Mouse (Mus musculus): ENCODE results near the gene Crlf1. TPM values are rescaled to one million over a fixed set of nuclear protein-coding genes. Genes with fewer than 3 reads are reported as not detected.

The Crlf1 gene
- polyA plus RNA-seq, 1 experiment, result 3.4 TPM

- no peak for DNase-seq (ENCODE audit: low read depth in 1 of 2, low spot score in 2 of 2)
- Histone ChIP-seq H3K36me3 (ENCODE audit: control insufficient read depth, insufficient read depth, low read length) (no peaks in the 10 kb centered on the region), H3K27ac (ENCODE audit: insufficient read depth, low read length) (no peak overlapping the region), H3K4me1 (ENCODE audit: control insufficient read depth, insufficient read depth, insufficient read length) (no peaks in the 10 kb centered on the region), H3K4me3 (ENCODE audit: extremely low read depth, insufficient read depth, insufficient read length) (no peak overlapping the region), H3K27me3 (ENCODE audit: control insufficient read depth, insufficient read depth, low read length) (no peaks in the 10 kb centered on the region)
- TF ChIP-seq CTCF (IDR thresholded peaks at IDR 0.05; ENCODE audit: extremely low read depth, insufficient read depth, insufficient read length, insufficient replicate concordance) (no peak), POLR2A (IDR thresholded peaks at IDR 0.05; ENCODE audit: low read depth, low read length) (no peak)
- 78% methylated on average over 8 of the region's 8 CpGs for WGBS
Measured at GRCm38 (mm10) chr8:70462516-70462813, 30.5 kb upstream of the Crlf1 start.

GRCm38 (mm10) chr8:70463306-70463705, 29.7 kb upstream of the Crlf1 start:
- Histone ChIP-seq H3K4me3 (ENCODE audit: extremely low read depth, insufficient read depth, insufficient read length) (no peak overlapping the region), H3K4me1 (ENCODE audit: control insufficient read depth, insufficient read depth, insufficient read length) (no peaks in the 10 kb centered on the region), H3K27me3 (ENCODE audit: control insufficient read depth, insufficient read depth, low read length) (no peaks in the 10 kb centered on the region), H3K36me3 (ENCODE audit: control insufficient read depth, insufficient read depth, low read length) (no peaks in the 10 kb centered on the region), H3K27ac (ENCODE audit: insufficient read depth, low read length) (no peak overlapping the region)
- TF ChIP-seq CTCF (IDR thresholded peaks at IDR 0.05; ENCODE audit: extremely low read depth, insufficient read depth, insufficient read length, insufficient replicate concordance), result no peak
- TF ChIP-seq POLR2A (IDR thresholded peaks at IDR 0.05; ENCODE audit: low read depth, low read length), result no peak
- DNase-seq (ENCODE audit: low read depth in 1 of 2, low spot score in 2 of 2), result no peak
- 94% methylated on average over 4 of the region's 4 CpGs for WGBS

- Histone ChIP-seq H3K27me3 (ENCODE audit: control insufficient read depth, insufficient read depth, low read length) (no peaks in the 10 kb centered on the region), H3K27ac (ENCODE audit: insufficient read depth, low read length) (no peak overlapping the region), H3K36me3 (ENCODE audit: control insufficient read depth, insufficient read depth, low read length) (no peaks in the 10 kb centered on the region), H3K4me3 (ENCODE audit: extremely low read depth, insufficient read depth, insufficient read length) (no peak overlapping the region), H3K4me1 (ENCODE audit: control insufficient read depth, insufficient read depth, insufficient read length) (no peaks in the 10 kb centered on the region)
- 95% methylated on average over 6 of the region's 6 CpGs for WGBS
- no peak for TF ChIP-seq POLR2A (IDR thresholded peaks at IDR 0.05; ENCODE audit: low read depth, low read length)
- no peak for TF ChIP-seq CTCF (IDR thresholded peaks at IDR 0.05; ENCODE audit: extremely low read depth, insufficient read depth, insufficient read length, insufficient replicate concordance)
- no peak for DNase-seq (ENCODE audit: low read depth in 1 of 2, low spot score in 2 of 2)
Measured at GRCm38 (mm10) chr8:70464162-70464561, 28.8 kb upstream of the Crlf1 start.

- Histone ChIP-seq H3K4me3 (ENCODE audit: extremely low read depth, insufficient read depth, insufficient read length) (no peak overlapping the region), H3K27me3 (ENCODE audit: control insufficient read depth, insufficient read depth, low read length) (no peaks in the 10 kb centered on the region), H3K4me1 (ENCODE audit: control insufficient read depth, insufficient read depth, insufficient read length) (no peaks in the 10 kb centered on the region; the same call in 1 of the 2 replicates), H3K36me3 (ENCODE audit: control insufficient read depth, insufficient read depth, low read length) (no peaks in the 10 kb centered on the region), H3K27ac (ENCODE audit: insufficient read depth, low read length) (no peak overlapping the region)
- TF ChIP-seq CTCF (IDR thresholded peaks at IDR 0.05; ENCODE audit: extremely low read depth, insufficient read depth, insufficient read length, insufficient replicate concordance) (no peak), POLR2A (IDR thresholded peaks at IDR 0.05; ENCODE audit: low read depth, low read length) (no peak)
- DNase-seq (ENCODE audit: low read depth in 1 of 2, low spot score in 2 of 2), result no peak
- WGBS, result 92% methylated on average over 4 of the region's 4 CpGs
Measured at GRCm38 (mm10) chr8:70465701-70466100, 27.3 kb upstream of the Crlf1 start.

GRCm38 (mm10) chr8:70466305-70466704, 26.7 kb upstream of the Crlf1 start:
- TF ChIP-seq CTCF (IDR thresholded peaks at IDR 0.05; ENCODE audit: extremely low read depth, insufficient read depth, insufficient read length, insufficient replicate concordance), result no peak
- TF ChIP-seq POLR2A (IDR thresholded peaks at IDR 0.05; ENCODE audit: low read depth, low read length), result no peak
- Histone ChIP-seq H3K27me3 (ENCODE audit: control insufficient read depth, insufficient read depth, low read length) (no peaks in the 10 kb centered on the region), H3K4me3 (ENCODE audit: extremely low read depth, insufficient read depth, insufficient read length) (no peak overlapping the region), H3K27ac (ENCODE audit: insufficient read depth, low read length) (no peak overlapping the region), H3K4me1 (ENCODE audit: control insufficient read depth, insufficient read depth, insufficient read length) (no peaks in the 10 kb centered on the region; the same call in 1 of the 2 replicates), H3K36me3 (ENCODE audit: control insufficient read depth, insufficient read depth, low read length) (no peaks in the 10 kb centered on the region)
- DNase-seq (ENCODE audit: low read depth in 1 of 2, low spot score in 2 of 2), result no peak
- 86% methylated on average over 4 of the region's 4 CpGs for WGBS

- H3K4me1 ChIP-seq (ENCODE audit: control insufficient read depth, insufficient read depth, insufficient read length), result no peaks in the 10 kb centered on the region; the same call in 1 of the 2 replicates
- H3K36me3 ChIP-seq (ENCODE audit: control insufficient read depth, insufficient read depth, low read length), result no peaks in the 10 kb centered on the region
- no peaks in the 10 kb centered on the region for H3K27me3 ChIP-seq (ENCODE audit: control insufficient read depth, insufficient read depth, low read length)
- no peak for DNase-seq (ENCODE audit: low read depth in 1 of 2, low spot score in 2 of 2)
- 87% methylated on average over 11 of the region's 11 CpGs for WGBS
- H3K27ac ChIP-seq (ENCODE audit: insufficient read depth, low read length), result no peak overlapping the region
- TF ChIP-seq POLR2A (IDR thresholded peaks at IDR 0.05; ENCODE audit: low read depth, low read length) (no peak), CTCF (IDR thresholded peaks at IDR 0.05; ENCODE audit: extremely low read depth, insufficient read depth, insufficient read length, insufficient replicate concordance) (no peak)
- no peak overlapping the region for H3K4me3 ChIP-seq (ENCODE audit: extremely low read depth, insufficient read depth, insufficient read length)
Measured at GRCm38 (mm10) chr8:70466771-70467170, 26.2 kb upstream of the Crlf1 start.

- WGBS, result 96% methylated on average over 5 of the region's 5 CpGs
- H3K36me3 ChIP-seq (ENCODE audit: control insufficient read depth, insufficient read depth, low read length), result no peaks in the 10 kb centered on the region
Measured at GRCm38 (mm10) chr8:70467229-70467725, 25.7 kb upstream of the Crlf1 start.

More at GRCm38 (mm10) chr8:70467229-70467725, 25.7 kb upstream of the Crlf1 start:
- H3K27me3 ChIP-seq (ENCODE audit: control insufficient read depth, insufficient read depth, low read length), result no peaks in the 10 kb centered on the region
- H3K27ac ChIP-seq (ENCODE audit: insufficient read depth, low read length), result no peak overlapping the region
- H3K4me3 ChIP-seq (ENCODE audit: extremely low read depth, insufficient read depth, insufficient read length), result no peak overlapping the region
- DNase-seq (ENCODE audit: low read depth in 1 of 2, low spot score in 2 of 2), result no peak
- TF ChIP-seq CTCF (IDR thresholded peaks at IDR 0.05; ENCODE audit: extremely low read depth, insufficient read depth, insufficient read length, insufficient replicate concordance) (no peak), POLR2A (IDR thresholded peaks at IDR 0.05; ENCODE audit: low read depth, low read length) (no peak)
- no peaks in the 10 kb centered on the region; the same call in 1 of the 2 replicates for H3K4me1 ChIP-seq (ENCODE audit: control insufficient read depth, insufficient read depth, insufficient read length)

Data from spleen, adult 2 months (tissue).